Mouse (Mus musculus): ENCODE measurements around the gene Areg.

The Areg gene

DNA sequence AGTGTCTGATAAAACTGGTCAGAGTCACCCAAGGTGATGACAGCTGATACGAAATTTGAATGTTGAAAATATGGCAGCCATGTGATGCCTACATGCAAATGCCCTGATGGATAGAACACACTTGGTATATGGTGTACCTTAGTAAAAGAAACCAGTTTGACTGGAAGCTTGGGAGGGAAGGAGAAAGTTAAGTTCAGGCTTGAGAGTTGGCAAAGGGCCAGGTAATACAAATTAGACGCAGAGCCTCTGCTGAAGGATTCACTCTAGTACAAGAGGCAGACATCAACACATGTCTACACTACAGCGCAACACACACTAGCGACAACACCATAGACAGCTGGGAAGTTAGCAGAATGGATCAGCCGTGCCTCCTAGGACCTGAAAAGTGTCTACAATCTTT, 27.2 kb downstream of the Areg start:
- no peak for DNase-seq (ENCODE audit: low spot score in 2 of 2)

GRCm38 (mm10) chr5:91176397-91176796, 37.0 kb downstream of the Areg start:
- DNase-seq (ENCODE audit: low spot score in 2 of 2): no peak

DNA sequence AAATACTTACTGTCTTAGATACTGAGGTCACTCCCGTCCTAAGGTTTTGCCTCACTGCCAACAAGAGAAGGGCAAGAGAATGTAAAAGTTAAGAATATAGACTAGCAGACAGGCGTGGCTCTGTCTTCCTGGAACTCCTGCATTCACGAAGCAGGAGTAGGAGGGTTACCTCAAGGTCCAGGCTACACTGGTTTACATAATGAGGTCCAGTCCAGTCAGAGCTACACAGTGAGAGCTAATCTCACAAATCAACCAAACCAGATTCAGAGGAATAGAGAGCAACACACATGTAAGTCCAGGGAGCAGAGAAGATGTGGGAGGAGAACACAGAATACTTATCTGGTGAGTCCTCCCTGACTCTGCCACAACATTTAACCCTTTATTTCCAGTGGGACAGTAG, 55.2 kb downstream of the Areg start:
- no peak for DNase-seq (ENCODE audit: low spot score in 2 of 2)
